Mouse (Mus musculus): ENCODE measurements around the gene Rfx4.

Gene Rfx4

GRCm38 (mm10) chr10:84815676-84816436 lies 60.0 kb downstream of the Rfx4 start:
- peak; percentile 45 for DNase-seq (ENCODE audit: low spot score)

DNA sequence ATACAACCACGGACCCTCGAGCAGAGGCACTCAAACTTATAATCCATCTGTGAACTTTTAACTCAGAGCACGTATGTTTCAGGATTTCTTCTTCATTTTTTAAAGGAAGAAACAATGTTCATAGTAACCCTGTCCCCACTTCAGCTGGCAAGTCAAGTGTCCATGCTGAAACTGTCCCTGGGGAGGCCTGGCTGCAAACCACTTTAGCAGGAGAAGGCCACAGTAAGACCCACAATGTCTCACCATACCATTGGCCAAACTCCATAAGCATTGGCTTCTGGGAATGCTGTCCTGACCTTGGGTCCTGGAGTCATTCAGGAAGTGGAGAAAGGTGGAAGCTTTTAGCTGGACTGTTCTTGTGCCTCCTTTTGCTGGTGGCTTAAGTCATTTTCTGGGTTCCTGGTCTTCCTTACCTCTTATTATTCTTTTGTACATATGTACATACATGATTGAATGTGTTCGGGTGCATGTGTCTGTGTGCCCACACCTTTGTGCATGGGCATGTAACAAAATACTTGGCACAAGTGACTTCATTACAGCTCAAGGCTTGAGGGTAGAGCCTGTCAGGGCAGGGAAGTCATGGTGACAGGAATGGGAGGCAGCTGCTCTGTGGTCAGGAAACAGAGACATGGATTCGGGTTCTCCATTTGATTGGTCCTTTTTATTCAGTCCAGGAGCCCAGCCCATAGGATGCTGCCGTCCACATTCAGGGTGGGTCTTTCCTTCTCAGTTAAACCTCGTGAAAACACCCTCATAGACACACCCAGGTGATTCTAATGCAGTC lies 61.4 kb downstream of the Rfx4 start:
- DNase-seq (ENCODE audit: low spot score) = no peak

DNA sequence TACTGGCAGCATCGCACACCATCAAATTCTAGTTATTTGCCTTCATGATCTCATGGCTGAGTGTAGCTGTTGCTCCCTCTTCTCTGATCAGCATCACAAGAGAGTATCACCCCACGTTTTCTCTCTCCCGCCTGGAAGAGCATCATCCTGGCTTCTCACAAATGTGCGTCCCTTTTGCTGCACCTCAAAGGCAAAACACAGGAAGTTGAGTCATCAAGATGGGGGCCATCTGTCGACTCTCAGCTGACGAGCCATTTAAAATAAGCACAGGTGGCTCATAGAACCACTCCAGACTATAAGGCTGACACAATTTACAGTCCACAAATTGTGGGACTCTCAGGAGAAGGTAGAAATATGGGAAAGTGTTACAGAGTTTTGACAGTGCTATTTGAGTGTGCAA lies 63.8 kb downstream of the Rfx4 start:
- DNase-seq (ENCODE audit: low spot score) = no peak

- no peak for DNase-seq (ENCODE audit: low spot score)
Observed at GRCm38 (mm10) chr10:84820230-84820629, 64.4 kb downstream of the Rfx4 start.

DNA sequence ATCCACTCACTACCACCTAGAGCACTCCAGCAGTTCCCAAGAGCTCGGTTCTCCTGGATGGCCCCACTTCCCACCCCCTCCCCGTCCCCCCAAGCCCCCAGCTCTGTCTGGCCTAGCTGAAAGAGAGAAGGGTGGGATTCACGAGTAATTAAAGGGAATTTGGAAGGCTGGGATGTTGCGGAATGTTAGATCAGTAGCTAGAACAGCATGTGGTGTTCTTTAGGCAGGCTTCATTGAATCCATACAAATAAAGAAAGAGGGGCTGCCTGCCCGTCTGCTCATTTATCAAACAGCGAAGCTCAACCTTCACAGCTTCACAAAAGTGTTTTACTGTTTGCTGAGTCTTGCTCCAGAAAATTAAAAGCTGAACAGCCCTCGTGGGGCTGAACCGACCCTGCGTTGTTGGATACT lies 66.9 kb downstream of the Rfx4 start:
- DNase-seq (ENCODE audit: low spot score) = no peak

DNA sequence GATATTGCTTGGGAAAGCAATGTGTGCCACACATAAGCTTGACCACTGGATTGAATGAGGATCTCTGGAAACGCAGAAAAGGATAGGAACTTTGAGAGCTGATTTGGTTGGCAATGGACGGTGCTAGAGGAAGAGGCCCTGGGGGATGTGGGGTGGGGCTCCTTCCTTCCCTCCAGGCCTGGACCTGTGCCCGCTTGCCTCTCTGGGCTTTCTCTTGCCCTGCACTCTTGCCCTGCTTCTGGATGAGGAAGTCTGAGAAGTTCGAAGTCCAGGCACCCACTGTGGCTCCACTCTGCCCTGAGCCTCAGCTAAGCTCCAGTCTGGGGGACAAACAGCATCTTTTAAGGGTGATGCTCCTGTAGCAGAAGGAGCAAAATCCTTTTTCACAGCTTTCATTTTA lies 67.8 kb downstream of the Rfx4 start:
- DNase-seq (ENCODE audit: low spot score) = no peak

DNA sequence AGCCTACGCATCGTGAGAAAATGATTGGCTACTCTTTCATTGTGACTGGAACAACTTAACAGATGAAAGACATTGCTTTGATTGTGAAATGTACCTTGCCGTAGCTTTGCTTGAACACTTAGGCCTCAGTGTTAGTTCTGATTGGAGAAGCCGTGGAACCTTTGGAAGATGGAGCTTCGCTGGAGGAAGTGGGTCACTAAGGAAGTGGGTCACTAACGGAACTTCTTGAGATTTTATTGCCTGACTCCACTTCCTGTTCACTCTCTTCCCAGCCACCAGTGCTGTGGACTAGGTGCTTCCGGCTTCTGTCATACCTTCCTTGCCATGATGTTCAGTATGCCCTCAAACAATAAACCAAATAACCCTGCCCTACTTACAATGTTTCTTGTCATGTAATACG lies 73.1 kb downstream of the Rfx4 start:
- no peak for DNase-seq (ENCODE audit: low spot score)

GRCm38 (mm10) chr10:84835596-84835995 lies 79.7 kb downstream of the Rfx4 start:
- DNase-seq (ENCODE audit: low spot score) = no peak

DNA sequence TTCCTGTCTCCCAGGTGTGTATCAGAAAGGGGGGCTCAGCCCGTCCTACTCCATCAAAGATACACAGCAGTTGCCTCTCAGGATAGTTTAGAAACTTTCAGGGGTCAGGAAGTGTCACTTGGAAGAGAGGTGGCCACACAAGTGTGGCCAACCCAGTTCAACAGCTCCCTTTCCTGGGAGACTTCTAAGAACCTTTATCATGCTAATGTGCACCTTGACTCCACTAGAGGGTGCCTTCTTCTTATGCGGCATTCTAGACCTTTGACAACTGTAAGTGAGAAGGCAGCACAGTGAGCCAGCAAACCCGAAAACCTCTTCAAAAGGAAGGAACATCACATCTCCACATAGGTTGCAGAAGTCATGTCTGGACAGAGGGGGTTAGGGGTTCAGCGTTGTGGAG lies 80.2 kb downstream of the Rfx4 start:
- DNase-seq (ENCODE audit: low spot score) = peak; percentile 54

GRCm38 (mm10) chr10:84837355-84837754 lies 81.5 kb downstream of the Rfx4 start:
- DNase-seq (ENCODE audit: low spot score) = no peak

- DNase-seq (ENCODE audit: low spot score) = no peak
Observed at GRCm38 (mm10) chr10:84838850-84839473, 83.1 kb downstream of the Rfx4 start.

DNA sequence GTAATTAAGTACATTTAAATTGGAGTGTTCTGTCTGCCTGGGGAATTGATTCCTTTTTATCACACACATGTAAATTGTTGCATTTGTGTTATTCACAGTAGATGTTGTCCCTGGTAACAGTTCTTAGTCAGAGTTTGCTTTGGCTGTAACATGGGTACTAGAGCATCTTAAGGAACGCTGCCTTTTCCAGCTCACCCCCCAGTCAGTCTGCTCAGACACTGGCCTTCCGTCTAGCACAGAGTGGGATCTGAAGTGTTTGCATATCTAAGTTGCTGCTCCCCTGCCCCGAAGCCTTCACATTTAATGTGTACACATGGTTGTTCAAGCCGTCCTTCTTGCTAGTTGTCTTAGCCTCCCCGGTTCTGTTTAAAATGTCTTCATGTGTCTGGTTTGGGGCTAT lies 90.8 kb downstream of the Rfx4 start:
- peak; percentile 6 for DNase-seq (ENCODE audit: low spot score)

GRCm38 (mm10) chr10:84851981-84852979 lies 96.4 kb downstream of the Rfx4 start:
- peak; percentile 21 for DNase-seq (ENCODE audit: low spot score)

GRCm38 (mm10) chr10:84854059-84854458 lies 98.2 kb downstream of the Rfx4 start:
- no peak for DNase-seq (ENCODE audit: low spot score)

DNA sequence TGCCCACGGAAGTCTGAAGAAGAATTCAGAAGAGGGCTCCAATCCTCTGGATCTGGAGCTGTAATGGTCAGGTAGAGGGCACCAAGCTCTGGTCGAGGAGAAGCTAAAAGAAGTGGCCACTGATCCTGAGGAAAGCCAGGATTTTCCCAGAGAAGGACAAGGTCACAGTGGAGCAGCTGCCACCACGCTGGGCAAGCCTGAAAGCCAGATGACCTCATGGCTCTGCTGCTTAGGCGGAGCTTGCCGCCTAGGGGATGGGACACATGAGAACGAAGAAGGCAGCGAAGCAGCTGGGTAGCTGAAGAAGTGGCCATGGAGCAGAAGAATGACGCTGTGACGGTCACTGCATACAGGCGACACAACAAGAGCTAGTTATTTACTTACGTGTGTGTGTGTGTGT lies 99.6 kb downstream of the Rfx4 start:
- no peak for DNase-seq (ENCODE audit: low spot score)

- DNase-seq (ENCODE audit: low spot score) = peak; percentile 61
Observed at GRCm38 (mm10) chr10:84858371-84858770, 102.5 kb downstream of the Rfx4 start.

DNA sequence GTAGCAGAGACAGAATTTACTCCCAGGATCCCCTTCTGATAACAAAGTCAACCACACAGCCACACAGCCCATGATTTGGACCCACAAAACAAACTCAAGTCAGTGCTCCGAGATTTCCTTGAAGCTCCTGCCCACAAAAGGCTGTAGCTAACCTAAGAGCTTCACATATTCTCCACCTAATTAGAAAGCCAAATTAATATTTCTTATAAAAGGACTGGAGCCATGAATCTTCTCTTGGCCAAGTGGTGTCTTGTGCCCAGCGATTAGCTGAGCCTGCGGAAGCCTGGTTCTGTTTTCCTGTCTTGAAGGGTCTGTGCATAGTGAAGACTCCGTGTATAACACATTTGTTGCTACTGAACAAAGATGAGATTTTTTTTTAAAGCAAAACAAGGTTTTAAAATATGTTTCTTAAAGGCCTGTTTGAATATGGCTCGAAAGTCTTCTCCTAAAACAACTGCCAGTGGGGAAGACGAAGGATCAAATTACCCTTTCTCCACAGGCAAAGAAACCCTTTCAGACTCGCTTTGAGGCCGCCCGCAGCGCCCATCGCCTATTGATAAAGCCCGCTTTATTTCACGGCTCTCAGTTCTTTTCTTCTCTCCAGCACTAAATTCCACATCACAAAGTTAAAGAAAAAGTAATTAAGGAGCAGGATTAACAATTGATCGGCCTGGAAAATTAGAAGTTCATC lies 103.1 kb downstream of the Rfx4 start:
- no peak for DNase-seq (ENCODE audit: low spot score)

DNA sequence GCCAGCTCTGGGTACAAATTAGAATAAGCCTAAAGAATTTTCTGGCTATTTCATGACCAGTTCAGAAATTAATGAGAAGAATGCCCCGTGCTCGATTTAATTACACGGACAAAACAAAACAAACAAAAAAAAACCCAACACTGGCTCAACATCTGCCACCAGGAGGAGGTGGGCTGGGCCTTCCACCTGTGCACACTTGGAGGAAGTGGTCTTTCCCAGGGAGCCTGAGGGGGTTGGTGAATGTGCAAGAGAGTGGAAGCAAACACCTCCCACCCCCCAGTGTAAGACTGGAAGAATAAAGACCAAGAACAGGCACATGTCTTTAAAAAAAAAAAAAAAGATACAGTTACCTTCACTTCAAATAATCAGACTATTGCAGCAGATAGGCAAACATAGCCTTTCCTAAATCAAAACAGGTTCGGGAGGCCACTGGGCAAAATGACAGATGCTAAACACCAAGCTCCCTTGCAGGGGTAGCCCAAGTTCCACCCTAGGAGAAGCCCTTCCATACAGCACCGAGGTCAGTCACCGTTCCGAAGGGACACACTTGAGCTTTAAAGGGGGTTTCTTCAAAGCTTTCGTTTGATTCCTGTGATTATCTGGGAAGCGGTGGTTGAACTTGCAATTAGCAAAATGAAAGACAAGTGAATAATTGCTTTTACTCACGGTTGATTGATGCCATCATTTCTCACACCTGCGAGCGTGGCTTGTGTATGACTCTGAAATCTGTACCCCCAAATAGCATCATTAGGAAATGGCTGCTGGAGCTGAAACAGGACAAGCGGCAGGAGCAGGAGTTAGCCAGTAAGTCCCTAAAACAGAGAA lies 103.9 kb downstream of the Rfx4 start:
- no peak for DNase-seq (ENCODE audit: low spot score)

DNA sequence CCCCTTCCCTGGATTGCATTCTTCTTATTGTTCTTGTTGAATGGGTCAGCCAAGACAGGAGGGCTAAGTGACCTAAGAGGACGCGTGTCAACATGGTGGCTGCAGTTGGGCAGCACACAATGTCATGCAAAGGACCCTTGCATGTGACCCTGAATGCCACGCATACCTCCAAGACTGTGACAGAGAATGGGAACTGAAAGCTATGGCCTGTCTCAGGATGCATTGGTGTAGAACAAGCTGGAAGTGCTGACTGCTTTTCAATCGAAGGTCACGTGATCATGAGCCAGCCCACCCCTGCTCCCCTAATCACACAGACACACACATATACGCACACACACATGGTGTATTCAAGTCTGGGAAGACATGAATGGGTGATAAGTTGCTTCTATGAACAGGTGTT lies 107.6 kb downstream of the Rfx4 start:
- DNase-seq (ENCODE audit: low spot score) = no peak

GRCm38 (mm10) chr10:84867577-84867976 lies 111.7 kb downstream of the Rfx4 start:
- DNase-seq (ENCODE audit: low spot score) = peak; percentile 11
